8 mouse cellular contexts compared by ENCODE assay signal in the genomic region with DNA sequence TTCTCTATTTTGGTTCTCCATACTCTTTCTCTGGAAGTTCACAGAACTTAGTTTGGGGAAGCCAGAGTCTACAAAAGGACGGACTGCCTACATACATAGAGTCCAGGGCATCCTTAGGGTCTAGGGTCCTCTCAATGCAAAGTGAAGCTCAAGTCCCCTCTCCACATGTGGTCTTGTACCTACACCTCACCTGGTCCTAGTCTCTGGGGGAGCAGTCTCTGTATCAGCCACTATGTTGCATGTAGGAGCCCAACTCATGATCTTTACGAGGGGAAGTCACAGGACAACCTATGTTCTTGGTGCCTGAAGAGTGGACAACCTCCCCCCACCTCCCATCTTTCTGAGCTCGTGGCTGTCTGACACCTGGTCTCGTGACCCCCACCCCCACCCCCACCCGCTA. TPM values are rescaled to one million over a fixed set of nuclear protein-coding genes. Genes with fewer than 3 reads are reported as not detected.
DNase-seq lines count a peak whose midpoint lies in the region; ATAC-seq and TF ChIP-seq lines count a peak whose summit lies in the region.

No protein-coding gene starts in this region.

- H3K4me2 ChIP-seq in kidney, postnatal 0 days (ENCODE audit: low read length), result peak overlapping the region; percentile 77
- peak overlapping the region; percentile 98 for H3K4me2 ChIP-seq in forebrain, embryonic 12.5 days
- H3K4me2 ChIP-seq in limb, embryonic 13.5 days (replicated peaks), result peak overlapping the region; percentile 96

- no peaks in the 10 kb centered on the region for H3K27me3 ChIP-seq in kidney, postnatal 0 days (ENCODE audit: insufficient read depth, low read length)
- 0 out of 2 replicates have a peak, but pooled peaks cover 7% of the 10 kb centered on the region for H3K27me3 ChIP-seq in forebrain, embryonic 12.5 days
- peaks cover 29% of the 10 kb centered on the region for H3K27me3 ChIP-seq in limb, embryonic 13.5 days

- no peak for TF ChIP-seq CTCF in kidney, postnatal 0 days (IDR thresholded peaks at IDR 0.05; ENCODE audit: low read depth)
- TF ChIP-seq CTCF in olfactory bulb, adult 2 months (IDR thresholded peaks at IDR 0.05; ENCODE audit: insufficient read depth, low read depth, low read length), result no peak

- no peak for ATAC-seq in kidney, postnatal 0 days (replicated peaks; ENCODE audit: low FRiP score, low read depth)
- no peak for ATAC-seq in forebrain, embryonic 12.5 days (ENCODE audit: low FRiP score)
- ATAC-seq in limb, embryonic 13.5 days (ENCODE audit: low FRiP score, low read depth), result peak; percentile 11; the same call in 1 of the 2 replicates
- ATAC-seq in erythroblast, adult 5-6 weeks (replicated peaks; ENCODE audit: low FRiP score, poor library complexity, severe bottlenecking), result no peak

- TF ChIP-seq POLR2A in olfactory bulb, adult 2 months (IDR thresholded peaks at IDR 0.05; ENCODE audit: insufficient read depth, low read depth, low read length), result no peak

- 14% methylated on average over 5 of the region's 5 CpGs for WGBS in kidney, postnatal 0 days
- 9% methylated on average over 5 of the region's 5 CpGs for WGBS in forebrain, embryonic 12.5 days
- 12% methylated on average over 5 of the region's 5 CpGs for WGBS in limb, embryonic 13.5 days
- WGBS in olfactory bulb, adult 2 months, result 19% methylated on average over 5 of the region's 5 CpGs

- no peak overlapping the region for H3K27ac ChIP-seq in kidney, postnatal 0 days
- H3K27ac ChIP-seq in forebrain, embryonic 12.5 days, result no peak overlapping the region
- no peak overlapping the region for H3K27ac ChIP-seq in limb, embryonic 13.5 days
- H3K27ac ChIP-seq in olfactory bulb, adult 2 months (ENCODE audit: insufficient read depth, low read depth, low read length), result no peak overlapping the region

- no peaks in the 10 kb centered on the region for H3K36me3 ChIP-seq in kidney, postnatal 0 days (ENCODE audit: insufficient read depth, low read length)
- H3K36me3 ChIP-seq in forebrain, embryonic 12.5 days (replicated peaks), result no peaks in the 10 kb centered on the region
- H3K36me3 ChIP-seq in limb, embryonic 13.5 days, result no peaks in the 10 kb centered on the region

- no peaks in the 10 kb centered on the region for H3K4me1 ChIP-seq in kidney, postnatal 0 days (replicated peaks; ENCODE audit: insufficient read depth, low read length)
- H3K4me1 ChIP-seq in forebrain, embryonic 12.5 days, result peaks cover 11% of the 10 kb centered on the region
- peaks cover 10% of the 10 kb centered on the region; the same call in 1 of the 2 replicates for H3K4me1 ChIP-seq in limb, embryonic 13.5 days
- no peaks in the 10 kb centered on the region for H3K4me1 ChIP-seq in olfactory bulb, adult 2 months (ENCODE audit: control insufficient read depth, insufficient read depth, low read length)

- no peak for DNase-seq in kidney, postnatal 0 days (ENCODE audit: low spot score)
- no peak for DNase-seq in kidney, postnatal 25 days
- no peak for DNase-seq in ovary, postnatal 10 days (ENCODE audit: low spot score)
- no peak for DNase-seq in layer of hippocampus, adult 11-12 months (ENCODE audit: low spot score)

- H3K9ac ChIP-seq in kidney, postnatal 0 days (ENCODE audit: low read depth, low read length), result no peak overlapping the region
- H3K9ac ChIP-seq in forebrain, embryonic 12.5 days, result peak overlapping the region; percentile 68
- no peak overlapping the region for H3K9ac ChIP-seq in limb, embryonic 13.5 days

- no peaks in the 10 kb centered on the region for H3K9me3 ChIP-seq in kidney, postnatal 0 days (replicated peaks; ENCODE audit: low read length)
- no peaks in the 10 kb centered on the region for H3K9me3 ChIP-seq in forebrain, embryonic 12.5 days
- H3K9me3 ChIP-seq in limb, embryonic 13.5 days, result no peaks in the 10 kb centered on the region

- H3K4me3 ChIP-seq in kidney, postnatal 0 days (replicated peaks; ENCODE audit: low read depth, low read length), result peak overlapping the region; percentile 32; the same call in 1 of the 2 replicates
- H3K4me3 ChIP-seq in forebrain, embryonic 12.5 days (replicated peaks), result peak overlapping the region; percentile 58
- peak overlapping the region; percentile 56 for H3K4me3 ChIP-seq in limb, embryonic 13.5 days
- peak overlapping the region; percentile 71; the same call in 1 of the 2 replicates for H3K4me3 ChIP-seq in olfactory bulb, adult 2 months (ENCODE audit: insufficient read depth, low read depth, low read length)

RNA-seq across cellular contexts. Expression of a gene that starts 0.4 kb away (rescaled TPM):
- polyA plus RNA-seq in kidney, postnatal 0 days (2015; fragmentation: Nextera tagmentation; extraction: Ambion mirVana), result 0.29 and 0.46 TPM in 2 replicates
- polyA plus RNA-seq in forebrain, embryonic 12.5 days (2016; fragmentation: Nextera tagmentation; extraction: Ambion mirVana), result 1.5 and 1.9 TPM in 2 replicates
- 0.59 and 0.79 TPM in 2 replicates for polyA plus RNA-seq in limb, embryonic 13.5 days (2015; fragmentation: Nextera tagmentation; extraction: Ambion mirVana)
- polyA plus RNA-seq in olfactory bulb, adult 2 months (2012; ENCODE audit: insufficient read depth, insufficient read length, low replicate concordance, missing spikeins), result not detected in 2 replicates
- total RNA-seq in erythroblast, adult 5-6 weeks (2015; ENCODE audit: low replicate concordance), result 1.3 TPM in 2 replicates
- total RNA-seq in erythroblast, adult 5-6 weeks (2017; ENCODE audit: low replicate concordance), result 0.77 and 1.7 TPM in 2 replicates

RNA-seq across cellular contexts. Expression of a gene that starts 1.0 kb away (rescaled TPM):
- 15.4 and 16.2 TPM in 2 replicates for polyA plus RNA-seq in kidney, postnatal 0 days (2015; fragmentation: Nextera tagmentation; extraction: Ambion mirVana)
- 25.5 and 27.5 TPM in 2 replicates for polyA plus RNA-seq in forebrain, embryonic 12.5 days (2016; fragmentation: Nextera tagmentation; extraction: Ambion mirVana)
- 20.8 and 21.1 TPM in 2 replicates for polyA plus RNA-seq in limb, embryonic 13.5 days (2015; fragmentation: Nextera tagmentation; extraction: Ambion mirVana)
- not detected in 2 replicates for polyA plus RNA-seq in olfactory bulb, adult 2 months (2012; ENCODE audit: insufficient read depth, insufficient read length, low replicate concordance, missing spikeins)
- total RNA-seq in erythroblast, adult 5-6 weeks (2015; ENCODE audit: low replicate concordance), result 5.4 and 37.6 TPM in 2 replicates
- total RNA-seq in erythroblast, adult 5-6 weeks (2017; ENCODE audit: low replicate concordance), result 10.0 and 12.1 TPM in 2 replicates
